Mouse (Mus musculus) liver, postnatal 0 days (tissue): Measurements from ENCODE around the gene Fam19a4. TPM values are rescaled to one million over a fixed set of nuclear protein-coding genes. Genes with fewer than 3 reads are reported as not detected.
A peak's percentile ranks its signal among the peaks of the same experiment; 100 is the strongest.
"Not testable (repeated sequence)": the region's sequence is repeated elsewhere in the genome, so short reads cannot be mapped to it uniquely, and the experiment has no call there.

Experiments used
- ATAC-seq: fragments of 200-750 bp; cut with Nextera tagmentation; 2 replicates; pipeline ENCODE4 v1.8.0; 2017; ENCODE audit warnings: mild to moderate bottlenecking, moderate library complexity
- DNase-seq: peaks from one replicate; pipeline ENCODE4 v3.0.0-alpha.2; 2016
- H3K27ac ChIP-seq: fragments of 300-500 bp; sonication (generic); 2 replicates; pipeline ENCODE4 v1.5.1; 2014; ENCODE audit warnings: antibody characterized with exemption, moderate library complexity, mild to moderate bottlenecking, low read depth
- H3K27me3 ChIP-seq: fragments of 300-500 bp; sonication (generic); 2 replicates; pipeline ENCODE4 v1.6.1; 2014; ENCODE audit warnings: low read length, control low read depth, mixed read lengths; ENCODE audit not compliant: insufficient read depth
- H3K36me3 ChIP-seq: fragments of 300-500 bp; sonication (generic); replicated peaks from 2 replicates; pipeline ENCODE4 v1.6.1; 2014; ENCODE audit warnings: mild to moderate bottlenecking, control low read depth, low read length, moderate library complexity, mixed read lengths; ENCODE audit not compliant: insufficient read depth
- H3K4me1 ChIP-seq: fragments of 300-500 bp; sonication (generic); 2 replicates; pipeline ENCODE4 v1.6.1; 2014; ENCODE audit warnings: antibody characterized with exemption, mild to moderate bottlenecking, control low read depth; ENCODE audit not compliant: insufficient read depth
- H3K4me2 ChIP-seq: fragments of 300-500 bp; sonication (generic); 2 replicates; pipeline ENCODE4 v1.6.1; 2014; ENCODE audit warnings: low read depth, mild to moderate bottlenecking, low read length, moderate library complexity, mixed read lengths
- H3K4me3 ChIP-seq: fragments of 300-500 bp; sonication (generic); 2 replicates; pipeline ENCODE4 v1.5.1; 2014; ENCODE audit warnings: low read depth, low read length
- H3K9ac ChIP-seq: fragments of 300-500 bp; sonication (generic); replicated peaks from 2 replicates; pipeline ENCODE4 v1.6.1; 2014; ENCODE audit warnings: mild to moderate bottlenecking, moderate library complexity
- H3K9me3 ChIP-seq: fragments of 300-500 bp; sonication (generic); 2 replicates; pipeline ENCODE4 v1.6.1; 2016; ENCODE audit warnings: mild to moderate bottlenecking, control low read depth, low read length, mixed read lengths
- CTCF ChIP-seq: sonication (generic); IDR thresholded peaks from 2 replicates; pipeline ENCODE4 v1.5.1; 2016; ENCODE audit warnings: antibody characterized with exemption, low read depth
- EP300 ChIP-seq: IDR thresholded peaks from 2 replicates; pipeline ENCODE4 v1.6.1; 2016; ENCODE audit warnings: antibody characterized with exemption, low read depth, mild to moderate bottlenecking
- WGBS: fragments of 180-500 bp; shearing (Covaris S2); extraction: QIAGEN DNeasy Blood & Tissue Kit; methylation state at CpG from one replicate; pipeline ENCODE4 v1.1.7; 2014; ENCODE audit not compliant: insufficient replicate concordance; 5-methylcytosine and 5-hydroxymethylcytosine counted together
- polyA plus RNA-seq: library from polyadenylated mRNA; unstranded; fragments of >200 nt; fragmentation: Nextera tagmentation; extraction: Ambion mirVana; gene quantifications from 2 replicates; pipeline ENCODE4 v1.2.1, GENCODE M21; 2015

Gene Fam19a4
- polyA plus RNA-seq, 1 experiment from 2014 or later, result not detected

- peak; percentile 17 for DNase-seq
- TF ChIP-seq EP300 (no peak), CTCF (peak; percentile 73)
- H3K9ac ChIP-seq, result no peak overlapping the region
- no peaks in the 10 kb centered on the region for H3K4me1 ChIP-seq
- WGBS, result 21% methylated on average over 11 of the region's 11 CpGs
- no peak overlapping the region for H3K27ac ChIP-seq
- H3K27me3 ChIP-seq, result 0 out of 2 replicates have a peak, but pooled peaks cover 3% of the 10 kb centered on the region
- H3K4me2 ChIP-seq, result no peak overlapping the region
- no peak overlapping the region for H3K4me3 ChIP-seq
- no peaks in the 10 kb centered on the region for H3K9me3 ChIP-seq
- no peaks in the 10 kb centered on the region for H3K36me3 ChIP-seq
- ATAC-seq, result no peak
Measured at GRCm38 (mm10) chr6:97005038-97005437, 55.2 kb downstream of the Fam19a4 start.

GRCm38 (mm10) chr6:96995556-96996159, 64.6 kb downstream of the Fam19a4 start:
- ATAC-seq (no peak), DNase-seq (no peak)
- H3K9ac ChIP-seq, result no peak overlapping the region
- H3K9me3 ChIP-seq, result no peaks in the 10 kb centered on the region
- whole genome bisulfite sequencing, result 74% methylated on average over 7 of the region's 7 CpGs
- H3K27me3 ChIP-seq, result no peaks in the 10 kb centered on the region
- no peak overlapping the region for H3K27ac ChIP-seq
- H3K4me3 ChIP-seq, result no peak overlapping the region
- H3K36me3 ChIP-seq, result no peaks in the 10 kb centered on the region
- TF ChIP-seq EP300, result no peak
- TF ChIP-seq CTCF, result no peak
- no peak overlapping the region for H3K4me2 ChIP-seq
- no peaks in the 10 kb centered on the region for H3K4me1 ChIP-seq

GRCm38 (mm10) chr6:96991741-96992140, 68.5 kb downstream of the Fam19a4 start:
- no peak overlapping the region for H3K4me2 ChIP-seq
- DNase-seq (no peak), ATAC-seq (no peak)
- no peaks in the 10 kb centered on the region for H3K27me3 ChIP-seq
- H3K4me3 ChIP-seq, result no peak overlapping the region
- no peaks in the 10 kb centered on the region for H3K4me1 ChIP-seq
- no peak overlapping the region for H3K27ac ChIP-seq
- TF ChIP-seq CTCF (no peak), EP300 (no peak)
- H3K9me3 ChIP-seq, result no peaks in the 10 kb centered on the region
- H3K36me3 ChIP-seq, result no peaks in the 10 kb centered on the region
- H3K9ac ChIP-seq, result no peak overlapping the region
- 80% methylated on average over 1 of the region's 1 CpGs for WGBS

GRCm38 (mm10) chr6:96977537-96977936, 82.7 kb downstream of the Fam19a4 start:
- H3K27me3 ChIP-seq, result no peaks in the 10 kb centered on the region
- no peaks in the 10 kb centered on the region for H3K36me3 ChIP-seq
- no peak overlapping the region for H3K9ac ChIP-seq
- ATAC-seq (no peak), DNase-seq (no peak)
- H3K4me2 ChIP-seq, result no peak overlapping the region
- no peaks in the 10 kb centered on the region for H3K4me1 ChIP-seq
- H3K4me3 ChIP-seq, result no peak overlapping the region
- H3K27ac ChIP-seq, result no peak overlapping the region
- no peak for TF ChIP-seq CTCF
- no peak for TF ChIP-seq EP300
- H3K9me3 ChIP-seq, result no peaks in the 10 kb centered on the region
- WGBS, result 80% methylated on average over 1 of the region's 1 CpGs

GRCm38 (mm10) chr6:96944796-96945195, 115.4 kb downstream of the Fam19a4 start:
- Histone ChIP-seq H3K36me3 (no peaks in the 10 kb centered on the region), H3K27me3 (no peaks in the 10 kb centered on the region), H3K4me2 (no peak overlapping the region), H3K9ac (no peak overlapping the region), H3K4me3 (no peak overlapping the region), H3K4me1 (no peaks in the 10 kb centered on the region), H3K9me3 (no peaks in the 10 kb centered on the region), H3K27ac (no peak overlapping the region)
- TF ChIP-seq CTCF (no peak), EP300 (no peak)
- 30% methylated on average over 2 of the region's 2 CpGs for WGBS
- no peak for DNase-seq
- ATAC-seq, result no peak

GRCm38 (mm10) chr6:96935776-96936175, 124.4 kb downstream of the Fam19a4 start:
- no peak overlapping the region for H3K27ac ChIP-seq
- no peaks in the 10 kb centered on the region for H3K27me3 ChIP-seq
- no peak for ATAC-seq
- no peak overlapping the region for H3K9ac ChIP-seq
- H3K4me1 ChIP-seq, result no peaks in the 10 kb centered on the region
- DNase-seq, result no peak
- no peaks in the 10 kb centered on the region for H3K36me3 ChIP-seq
- H3K9me3 ChIP-seq, result no peaks in the 10 kb centered on the region
- H3K4me3 ChIP-seq, result no peak overlapping the region
- no peak overlapping the region for H3K4me2 ChIP-seq
- TF ChIP-seq EP300 (no peak), CTCF (no peak)
- 52% methylated on average over 1 of the region's 1 CpGs for WGBS

GRCm38 (mm10) chr6:96909061-96909480, 151.1 kb downstream of the Fam19a4 start:
- WGBS, result 63% methylated on average over 8 of the region's 8 CpGs
- no peak for TF ChIP-seq CTCF
- no peak for TF ChIP-seq EP300
- H3K4me3 ChIP-seq, result no peak overlapping the region
- H3K36me3 ChIP-seq, result no peaks in the 10 kb centered on the region
- no peak for DNase-seq
- no peak overlapping the region for H3K9ac ChIP-seq
- no peak for ATAC-seq
- no peak overlapping the region for H3K27ac ChIP-seq
- H3K9me3 ChIP-seq, result no peaks in the 10 kb centered on the region
- H3K4me2 ChIP-seq, result no peak overlapping the region
- H3K4me1 ChIP-seq, result no peaks in the 10 kb centered on the region
- no peaks in the 10 kb centered on the region for H3K27me3 ChIP-seq

DNA sequence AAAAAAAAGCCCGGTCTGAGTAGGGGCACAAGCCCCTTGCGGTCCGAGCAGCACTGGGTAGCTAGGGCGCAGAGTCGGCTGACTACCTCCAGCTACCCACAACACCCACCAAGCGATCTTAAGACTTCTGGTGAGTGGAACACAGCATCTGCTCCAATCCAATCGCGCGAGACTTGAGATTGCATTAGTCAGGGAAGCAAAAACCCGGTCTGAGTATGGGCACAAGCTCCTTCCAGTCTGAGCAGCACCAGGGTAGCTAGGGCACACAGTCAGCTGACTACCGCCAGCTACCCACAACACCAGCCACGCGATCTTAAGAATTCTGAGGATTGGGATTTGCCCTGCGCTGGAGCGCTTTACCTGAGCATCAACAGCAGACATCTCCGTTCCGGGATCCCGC, 183.1 kb downstream of the Fam19a4 start:
- H3K27ac ChIP-seq, ATAC-seq, H3K4me1 ChIP-seq, H3K4me2 ChIP-seq, H3K4me3 ChIP-seq, H3K9ac ChIP-seq, H3K9me3 ChIP-seq, H3K27me3 ChIP-seq, H3K36me3 ChIP-seq, DNase-seq: not testable (repeated sequence)
- 82% methylated on average over 18 of the region's 18 CpGs for WGBS

DNA sequence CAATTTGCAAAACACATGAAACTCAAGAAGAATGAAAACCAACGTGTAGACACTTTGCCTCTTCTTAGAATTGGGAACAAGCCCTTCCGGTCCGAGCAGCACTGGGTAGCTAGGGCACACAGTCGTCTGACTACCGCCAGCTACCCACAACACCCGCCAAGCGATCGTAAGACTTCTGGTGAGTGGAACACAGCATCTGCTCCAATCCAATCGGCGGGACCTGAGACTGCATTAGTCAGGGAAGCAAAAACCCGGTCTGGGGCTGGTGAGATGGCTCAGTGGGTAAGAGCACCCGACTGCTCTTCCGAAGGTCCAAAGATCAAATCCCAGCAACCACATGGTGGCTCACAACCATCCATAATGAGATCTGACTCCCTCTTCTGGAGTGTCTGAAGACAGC, 183.6 kb downstream of the Fam19a4 start:
- H3K9ac ChIP-seq, DNase-seq, ATAC-seq, H3K4me2 ChIP-seq, H3K36me3 ChIP-seq, H3K4me3 ChIP-seq, H3K4me1 ChIP-seq, H3K27ac ChIP-seq, H3K9me3 ChIP-seq, H3K27me3 ChIP-seq: not testable (repeated sequence)
- 78% methylated on average over 13 of the region's 13 CpGs for WGBS
